Mouse (Mus musculus): ENCODE measurements around the gene Gng2. TPM values are rescaled to one million over a fixed set of nuclear protein-coding genes. Genes with fewer than 3 reads are reported as not detected.
"Not testable (repeated sequence)": the region's sequence is repeated elsewhere in the genome, so short reads cannot be mapped to it uniquely, and the experiment has no call there.

Gng2 gene
- total RNA-seq, 1 experiment: 41.5 TPM

DNA sequence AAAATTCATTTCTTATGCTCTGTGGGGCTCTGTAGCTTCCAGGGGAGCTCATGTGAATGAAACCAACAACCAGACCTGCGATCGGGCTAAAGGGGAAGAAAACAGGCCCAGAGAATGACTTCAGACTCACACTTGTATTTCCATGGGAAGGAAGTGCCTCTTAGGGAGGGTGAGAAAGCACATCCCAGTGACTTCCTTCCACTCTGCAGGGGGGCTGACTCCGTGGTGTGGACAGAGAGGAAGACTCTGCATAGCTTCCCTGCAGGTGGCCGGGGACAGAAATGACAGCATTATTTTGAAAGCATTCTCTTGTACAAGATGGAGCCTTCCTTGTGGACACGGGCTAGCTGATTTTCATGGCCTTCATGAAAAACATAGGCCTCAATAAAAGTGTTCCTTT, 73.4 kb downstream of the Gng2 start:
- DNase-seq (ENCODE audit: low read depth, low spot score): no peak
- Histone ChIP-seq H3K36me3 (ENCODE audit: control insufficient read depth, insufficient read depth, low read length, poor library complexity, severe bottlenecking) (no peaks in the 10 kb centered on the region; the same call in 1 of the 2 replicates), H3K9me3 (ENCODE audit: control insufficient read depth, insufficient read depth, low read depth, low read length) (no peaks in the 10 kb centered on the region), H3K4me3 (ENCODE audit: insufficient read depth in 1 of 2, low read depth in 1 of 2, low read length in 2 of 2, poor library complexity in 1 of 2, severe bottlenecking in 1 of 2) (no peak overlapping the region), H3K9ac (ENCODE audit: insufficient read depth, low read depth, low read length, poor library complexity, severe bottlenecking) (no peak overlapping the region), H3K4me1 (ENCODE audit: control insufficient read depth in 2 of 2, insufficient read depth in 2 of 2, low read length in 2 of 2, poor library complexity in 1 of 2) (peaks cover 0 to 4% of the 10 kb centered on the region in 2 experiments; a peak in 2 of 4 replicates), H3K27ac (ENCODE audit: insufficient read depth, low read depth, low read length, poor library complexity, severe bottlenecking) (no peak overlapping the region)
- in situ Hi-C loops (cut with MboI; ENCODE audit: low sequenced_read_pairs in 2 of 2, unreplicated experiment in 2 of 2): loop anchor here (25.0 kb wide), 2 partner anchors 108 to 358 kb away; partner anchors contain the start of gene Kcnk16 (in 1 of the 2)
- TF ChIP-seq CHD2 (IDR thresholded peaks at IDR 0.05; ENCODE audit: low read depth, low read length): no peak
- TF ChIP-seq MAFK (IDR thresholded peaks at IDR 0.05; ENCODE audit: insufficient read depth, low read depth, low read length): no peak
- no peak for TF ChIP-seq ZC3H11A (IDR thresholded peaks at IDR 0.05; ENCODE audit: borderline replicate concordance, low read depth, low read length)
- no peak for TF ChIP-seq HCFC1 (IDR thresholded peaks at IDR 0.05; ENCODE audit: borderline replicate concordance, insufficient read depth, low read length)
- TF ChIP-seq ZNF384 (IDR thresholded peaks at IDR 0.05; ENCODE audit: low read depth, low read length): no peak

DNA sequence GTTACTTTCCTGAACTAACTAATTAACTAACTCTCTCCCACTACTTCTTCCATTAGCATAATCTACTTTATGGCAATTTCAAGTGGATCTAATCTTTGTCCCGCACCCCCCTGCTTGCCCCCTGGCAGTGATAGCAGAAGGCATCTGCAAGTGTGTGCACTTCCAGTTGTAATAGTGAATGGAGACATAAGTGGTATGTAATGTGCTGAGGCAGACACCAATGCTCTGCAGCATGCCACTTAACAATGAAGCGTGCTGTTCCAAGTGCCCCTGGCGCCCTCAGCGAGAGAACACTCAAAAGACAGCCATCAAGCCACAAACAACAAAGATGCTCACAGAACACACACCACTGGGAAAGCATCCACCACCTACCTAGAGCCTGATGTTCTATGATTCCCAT, 76.9 kb downstream of the Gng2 start:
- Histone ChIP-seq H3K9me3 (ENCODE audit: control insufficient read depth, insufficient read depth, low read depth, low read length) (no peaks in the 10 kb centered on the region), H3K4me1 (ENCODE audit: control insufficient read depth in 2 of 2, insufficient read depth in 2 of 2, low read length in 2 of 2, poor library complexity in 1 of 2) (peaks cover 0 to 4% of the 10 kb centered on the region in 2 experiments; a peak in 2 of 4 replicates), H3K27ac (ENCODE audit: insufficient read depth, low read depth, low read length, poor library complexity, severe bottlenecking) (no peak overlapping the region), H3K36me3 (ENCODE audit: control insufficient read depth, insufficient read depth, low read length, poor library complexity, severe bottlenecking) (no peaks in the 10 kb centered on the region; the same call in 1 of the 2 replicates), H3K4me3 (ENCODE audit: insufficient read depth in 1 of 2, low read depth in 1 of 2, low read length in 2 of 2, poor library complexity in 1 of 2, severe bottlenecking in 1 of 2) (no peak overlapping the region), H3K9ac (ENCODE audit: insufficient read depth, low read depth, low read length, poor library complexity, severe bottlenecking) (no peak overlapping the region)
- in situ Hi-C loops (cut with MboI; ENCODE audit: low sequenced_read_pairs in 2 of 2, unreplicated experiment in 2 of 2): loop anchor here (25.0 kb wide), 2 partner anchors 112 to 362 kb away; partner anchors contain the start of gene Kcnk16 (in 1 of the 2)
- DNase-seq (ENCODE audit: low read depth, low spot score): no peak
- TF ChIP-seq HCFC1 (IDR thresholded peaks at IDR 0.05; ENCODE audit: borderline replicate concordance, insufficient read depth, low read length): no peak
- TF ChIP-seq ZNF384 (IDR thresholded peaks at IDR 0.05; ENCODE audit: low read depth, low read length): no peak
- TF ChIP-seq CHD2 (IDR thresholded peaks at IDR 0.05; ENCODE audit: low read depth, low read length): no peak
- TF ChIP-seq ZC3H11A (IDR thresholded peaks at IDR 0.05; ENCODE audit: borderline replicate concordance, low read depth, low read length): no peak
- no peak for TF ChIP-seq MAFK (IDR thresholded peaks at IDR 0.05; ENCODE audit: insufficient read depth, low read depth, low read length)

DNA sequence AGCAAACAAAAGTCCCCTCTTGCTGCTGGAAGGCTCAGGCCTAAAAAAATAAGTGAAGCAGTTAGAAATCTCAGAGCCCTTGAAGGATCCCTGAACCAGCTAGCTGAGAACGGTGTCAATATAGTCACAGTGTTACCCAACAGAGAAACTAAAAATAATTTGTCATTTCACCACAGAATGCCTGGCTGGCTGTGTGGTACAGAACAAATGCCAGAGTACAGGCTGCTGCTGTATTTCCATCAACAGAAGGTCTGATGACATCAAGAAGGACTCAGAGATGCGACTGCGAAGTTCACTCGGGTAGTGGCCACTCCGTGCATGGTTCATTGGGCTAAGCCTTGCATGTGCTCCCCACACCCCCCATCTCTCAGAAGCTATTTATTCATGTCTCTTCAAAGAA, 89.9 kb downstream of the Gng2 start:
- in situ Hi-C loops (cut with MboI; ENCODE audit: low sequenced_read_pairs in 2 of 2, unreplicated experiment in 2 of 2): no loop called here
- Histone ChIP-seq H3K4me3 (ENCODE audit: insufficient read depth in 1 of 2, low read depth in 1 of 2, low read length in 2 of 2, poor library complexity in 1 of 2, severe bottlenecking in 1 of 2) (no peak overlapping the region), H3K9me3 (ENCODE audit: control insufficient read depth, insufficient read depth, low read depth, low read length) (no peaks in the 10 kb centered on the region), H3K4me1 (ENCODE audit: control insufficient read depth in 2 of 2, insufficient read depth in 2 of 2, low read length in 2 of 2, poor library complexity in 1 of 2) (no peaks in the 10 kb centered on the region), H3K36me3 (ENCODE audit: control insufficient read depth, insufficient read depth, low read length, poor library complexity, severe bottlenecking) (peaks cover 4% of the 10 kb centered on the region; the same call in 1 of the 2 replicates), H3K9ac (ENCODE audit: insufficient read depth, low read depth, low read length, poor library complexity, severe bottlenecking) (no peak overlapping the region), H3K27ac (ENCODE audit: insufficient read depth, low read depth, low read length, poor library complexity, severe bottlenecking) (no peak overlapping the region)
- DNase-seq (ENCODE audit: low read depth, low spot score): no peak
- TF ChIP-seq ZNF384 (IDR thresholded peaks at IDR 0.05; ENCODE audit: low read depth, low read length) (no peak), CHD2 (IDR thresholded peaks at IDR 0.05; ENCODE audit: low read depth, low read length) (no peak), HCFC1 (IDR thresholded peaks at IDR 0.05; ENCODE audit: borderline replicate concordance, insufficient read depth, low read length) (no peak), MAFK (IDR thresholded peaks at IDR 0.05; ENCODE audit: insufficient read depth, low read depth, low read length) (no peak), ZC3H11A (IDR thresholded peaks at IDR 0.05; ENCODE audit: borderline replicate concordance, low read depth, low read length) (no peak)

DNA sequence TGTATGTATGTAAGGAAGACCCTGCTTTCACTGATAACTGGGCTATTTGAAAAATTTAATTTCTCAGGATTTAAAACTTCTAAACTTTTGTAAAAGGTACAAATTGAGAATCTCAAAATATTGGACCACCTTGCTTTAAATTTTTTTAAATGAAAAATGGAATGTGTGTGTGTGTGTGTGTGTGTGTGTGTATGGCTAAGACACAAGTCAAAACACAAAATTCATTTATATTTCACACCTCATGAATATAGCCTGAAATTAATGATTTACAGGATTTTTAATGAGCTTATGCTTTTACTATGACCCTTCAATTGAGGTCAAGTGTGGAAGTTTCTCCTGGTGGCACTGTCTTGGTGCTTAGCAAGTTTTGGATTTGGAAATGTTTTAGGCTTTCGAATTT, 93.0 kb downstream of the Gng2 start:
- H3K4me3 ChIP-seq (ENCODE audit: insufficient read depth in 1 of 2, low read depth in 1 of 2, low read length in 2 of 2, poor library complexity in 1 of 2, severe bottlenecking in 1 of 2); H3K27ac ChIP-seq (ENCODE audit: insufficient read depth, low read depth, low read length, poor library complexity, severe bottlenecking); DNase-seq (ENCODE audit: low read depth, low spot score); H3K36me3 ChIP-seq (ENCODE audit: control insufficient read depth, insufficient read depth, low read length, poor library complexity, severe bottlenecking); H3K9ac ChIP-seq (ENCODE audit: insufficient read depth, low read depth, low read length, poor library complexity, severe bottlenecking); H3K9me3 ChIP-seq (ENCODE audit: control insufficient read depth, insufficient read depth, low read depth, low read length); H3K4me1 ChIP-seq (ENCODE audit: control insufficient read depth in 2 of 2, insufficient read depth in 2 of 2, low read length in 2 of 2, poor library complexity in 1 of 2); in situ Hi-C loops (cut with MboI; ENCODE audit: low sequenced_read_pairs in 2 of 2, unreplicated experiment in 2 of 2): not testable (repeated sequence)

DNA sequence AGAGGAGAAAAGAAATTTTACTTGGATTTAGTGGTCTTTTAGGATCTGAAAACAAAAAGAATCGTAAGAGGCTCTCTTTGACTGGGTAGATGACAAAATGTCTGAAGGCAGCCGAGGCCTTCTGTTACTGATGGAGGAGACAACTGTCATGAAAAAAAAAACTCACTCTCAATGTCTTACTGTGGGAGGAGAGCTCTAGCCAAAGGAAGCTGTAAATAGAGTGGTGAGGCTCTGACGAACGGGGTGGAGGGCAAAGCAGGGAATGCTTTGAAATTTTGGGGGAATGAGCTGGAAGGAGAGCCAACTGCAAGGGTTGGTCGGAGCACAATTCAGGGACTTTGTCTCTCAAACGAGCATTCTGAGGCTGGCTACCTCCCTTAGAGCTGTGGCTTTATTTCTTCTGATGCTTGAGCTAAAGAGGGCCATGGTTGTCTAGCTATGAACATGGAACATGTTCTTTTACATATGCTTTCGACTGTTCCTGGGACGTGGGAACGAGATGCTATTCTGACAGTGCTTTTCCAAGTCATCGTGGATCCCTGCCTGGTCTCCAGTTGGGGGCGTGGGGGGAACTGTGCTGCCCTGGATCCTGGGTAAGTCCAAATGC, 103.1 kb downstream of the Gng2 start:
- no peak for DNase-seq (ENCODE audit: low read depth, low spot score)
- Histone ChIP-seq H3K9me3 (ENCODE audit: control insufficient read depth, insufficient read depth, low read depth, low read length) (no peaks in the 10 kb centered on the region), H3K36me3 (ENCODE audit: control insufficient read depth, insufficient read depth, low read length, poor library complexity, severe bottlenecking) (no peaks in the 10 kb centered on the region; the same call in 1 of the 2 replicates), H3K4me3 (ENCODE audit: insufficient read depth in 1 of 2, low read depth in 1 of 2, low read length in 2 of 2, poor library complexity in 1 of 2, severe bottlenecking in 1 of 2) (no peak overlapping the region), H3K4me1 (ENCODE audit: control insufficient read depth in 2 of 2, insufficient read depth in 2 of 2, low read length in 2 of 2, poor library complexity in 1 of 2) (peaks cover 4 to 10% of the 10 kb centered on the region in 2 experiments; a peak in 3 of 4 replicates), H3K27ac (ENCODE audit: insufficient read depth, low read depth, low read length, poor library complexity, severe bottlenecking) (no peak overlapping the region), H3K9ac (ENCODE audit: insufficient read depth, low read depth, low read length, poor library complexity, severe bottlenecking) (no peak overlapping the region)
- in situ Hi-C loops (cut with MboI; ENCODE audit: low sequenced_read_pairs in 2 of 2, unreplicated experiment in 2 of 2): no loop called here
- TF ChIP-seq HCFC1 (IDR thresholded peaks at IDR 0.05; ENCODE audit: borderline replicate concordance, insufficient read depth, low read length) (no peak), MAFK (IDR thresholded peaks at IDR 0.05; ENCODE audit: insufficient read depth, low read depth, low read length) (no peak)

All from ES-E14 (cell line).